Mouse (Mus musculus): ENCODE results near the gene Hoxc9. TPM values are rescaled to one million over a fixed set of nuclear protein-coding genes. Genes with fewer than 3 reads are reported as not detected.

Hoxc9 gene
- total RNA-seq, 2 experiments from 2014 or later = 6.8 to 7.4 TPM

- DNase-seq (ENCODE audit: low spot score) = no peak
These were observed 42.4 kb downstream of the Hoxc9 start, which contains the start of gene Hoxc4 for GRCm38 (mm10) chr15:103018636-103019035. Hoxc4 (plus strand) TSS chr15:103018934.

DNA sequence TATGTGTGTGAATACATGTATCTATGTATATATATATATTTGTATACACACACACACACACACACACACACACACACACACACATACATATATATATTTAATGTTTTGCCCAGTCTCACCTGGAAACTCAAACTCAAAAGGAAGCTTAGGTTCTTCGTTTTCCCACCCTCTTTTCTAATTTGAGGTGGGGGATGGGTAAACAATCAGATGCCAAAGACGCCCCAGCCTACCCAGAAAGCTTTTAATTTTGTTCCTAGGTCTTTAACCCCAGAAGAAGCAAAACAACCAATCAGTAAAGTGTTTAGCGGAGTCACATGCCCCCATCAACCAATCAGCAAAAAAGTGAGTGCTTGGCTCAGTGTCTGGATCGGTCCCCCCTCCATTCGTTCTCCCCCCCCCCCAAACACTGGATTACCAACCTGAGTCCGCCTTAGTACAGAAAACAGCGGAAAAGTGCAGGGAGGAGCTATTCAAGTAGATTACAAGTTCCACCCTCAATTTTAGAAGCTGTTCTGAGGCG lies 44.7 kb downstream of the Hoxc9 start:
- DNase-seq (ENCODE audit: low spot score) = no peak

GRCm38 (mm10) chr15:103021544-103021943 lies 45.3 kb downstream of the Hoxc9 start:
- DNase-seq (ENCODE audit: low spot score) = no peak

GRCm38 (mm10) chr15:103024131-103024530 lies 47.9 kb downstream of the Hoxc9 start:
- DNase-seq (ENCODE audit: low spot score) = no peak

DNA sequence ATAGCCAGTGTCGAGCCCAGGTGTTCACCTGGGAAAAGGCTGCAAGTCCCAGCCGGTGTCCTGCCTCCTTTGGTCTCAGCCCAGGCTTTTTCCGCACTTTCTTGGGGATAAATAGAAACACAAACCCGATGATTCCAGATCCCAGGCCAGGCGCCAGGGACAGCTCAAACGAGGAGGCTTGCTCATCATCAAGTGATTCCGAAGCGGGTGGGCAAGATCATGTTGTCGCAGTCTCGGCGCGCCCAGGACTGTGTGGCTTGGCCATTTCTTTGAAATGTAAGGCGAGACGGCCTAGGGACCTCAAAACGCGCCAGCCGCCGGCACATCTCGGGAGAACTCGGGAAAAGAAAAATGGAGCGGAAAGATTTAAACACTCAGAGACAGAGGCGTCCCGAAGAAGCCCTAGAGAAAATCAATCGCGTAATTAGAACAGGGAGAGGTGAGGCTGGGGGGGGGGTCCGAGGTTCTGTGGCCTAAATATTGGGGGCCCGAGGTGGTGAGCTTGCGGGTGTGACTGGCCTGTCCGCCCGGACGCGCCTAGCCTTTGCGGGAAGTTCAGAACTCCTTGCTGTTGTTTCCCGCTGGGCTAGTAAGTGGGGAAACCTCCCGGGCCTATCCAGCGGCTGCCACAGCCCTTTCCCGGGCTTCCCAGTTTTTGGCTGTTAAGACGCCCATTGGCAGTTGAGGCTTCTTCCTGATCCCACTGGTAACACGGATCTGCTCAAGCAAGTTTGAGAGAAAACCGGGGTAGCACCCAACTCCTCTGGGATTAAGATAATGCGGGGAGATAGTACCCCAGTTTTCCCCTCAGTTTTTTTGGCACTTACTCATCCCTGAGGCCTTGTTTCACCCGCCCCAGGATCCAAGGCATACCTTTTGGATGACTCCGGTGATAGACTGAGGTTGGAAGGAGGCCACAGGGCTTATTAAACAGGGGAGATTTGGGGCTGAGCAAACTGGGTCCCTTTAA lies 51.3 kb downstream of the Hoxc9 start:
- peak; percentile 80 for DNase-seq (ENCODE audit: low spot score)

DNA sequence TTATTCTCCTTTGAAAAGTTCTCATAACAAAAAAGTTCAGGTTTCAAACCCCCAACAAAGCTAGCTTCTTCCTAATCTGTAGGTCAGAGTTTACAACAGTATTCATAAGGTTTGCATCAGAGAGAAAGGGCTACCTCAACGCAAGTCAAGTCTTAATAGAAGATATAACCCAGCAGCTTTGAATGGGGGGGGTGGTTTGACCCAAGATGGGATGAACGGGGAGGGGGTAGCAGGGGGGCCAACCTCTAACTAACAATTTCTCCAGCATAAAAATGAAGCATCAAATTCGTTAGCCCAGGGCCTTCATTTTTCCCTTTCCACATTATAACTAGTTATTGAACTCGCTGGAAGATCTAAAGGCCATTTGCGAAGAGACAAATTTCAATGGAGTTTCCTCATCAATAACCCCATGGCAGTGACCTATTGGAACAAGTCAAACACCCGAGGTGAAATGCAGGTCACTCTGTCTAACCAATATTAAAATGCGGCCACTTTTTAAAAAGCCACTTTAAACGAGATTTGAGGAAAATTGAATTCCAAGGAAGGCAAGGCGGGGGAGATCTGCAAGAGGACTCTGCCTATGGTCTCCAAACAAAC lies 52.8 kb downstream of the Hoxc9 start:
- DNase-seq (ENCODE audit: low spot score) = no peak

DNA sequence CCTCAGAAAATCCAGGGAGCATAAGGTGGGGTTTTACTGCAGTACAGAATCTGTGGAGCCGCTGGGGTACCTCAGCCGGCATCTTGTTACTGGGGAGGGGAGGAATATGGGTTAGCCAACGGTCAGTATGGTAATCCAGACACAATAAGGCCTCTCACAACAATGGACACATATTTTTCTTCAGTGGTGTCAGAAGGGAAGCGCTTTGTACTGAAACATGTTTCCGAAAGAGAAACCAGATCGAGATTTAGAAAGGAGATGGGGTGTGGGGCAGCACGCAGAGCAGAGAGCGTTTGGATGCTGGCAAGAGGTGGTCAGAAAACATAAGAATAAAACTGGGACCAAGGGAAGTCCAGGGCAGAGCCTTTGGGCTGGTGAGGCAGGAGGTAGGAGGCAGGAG lies 53.9 kb downstream of the Hoxc9 start:
- DNase-seq (ENCODE audit: low spot score) = no peak

DNA sequence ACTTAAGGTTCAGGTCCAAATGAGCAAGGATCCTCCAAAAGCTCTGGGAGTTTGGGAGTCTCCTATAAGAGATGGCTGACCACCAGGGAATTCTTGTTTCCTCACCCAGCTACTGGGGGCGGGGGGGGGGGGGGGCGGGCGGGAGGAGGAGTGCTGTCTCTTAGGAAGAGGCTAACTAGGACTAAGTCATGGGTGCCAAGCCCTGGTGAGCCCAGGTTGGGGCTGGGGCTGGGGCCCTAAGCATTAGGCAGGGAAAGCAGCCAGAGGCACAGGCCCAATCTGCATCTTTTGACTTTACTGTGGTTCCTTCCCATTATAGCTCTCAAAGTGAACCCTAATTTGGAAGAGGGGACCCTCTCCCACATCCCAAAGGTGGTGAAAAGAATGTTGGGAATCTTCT lies 55.9 kb downstream of the Hoxc9 start:
- DNase-seq (ENCODE audit: low spot score) = no peak

DNA sequence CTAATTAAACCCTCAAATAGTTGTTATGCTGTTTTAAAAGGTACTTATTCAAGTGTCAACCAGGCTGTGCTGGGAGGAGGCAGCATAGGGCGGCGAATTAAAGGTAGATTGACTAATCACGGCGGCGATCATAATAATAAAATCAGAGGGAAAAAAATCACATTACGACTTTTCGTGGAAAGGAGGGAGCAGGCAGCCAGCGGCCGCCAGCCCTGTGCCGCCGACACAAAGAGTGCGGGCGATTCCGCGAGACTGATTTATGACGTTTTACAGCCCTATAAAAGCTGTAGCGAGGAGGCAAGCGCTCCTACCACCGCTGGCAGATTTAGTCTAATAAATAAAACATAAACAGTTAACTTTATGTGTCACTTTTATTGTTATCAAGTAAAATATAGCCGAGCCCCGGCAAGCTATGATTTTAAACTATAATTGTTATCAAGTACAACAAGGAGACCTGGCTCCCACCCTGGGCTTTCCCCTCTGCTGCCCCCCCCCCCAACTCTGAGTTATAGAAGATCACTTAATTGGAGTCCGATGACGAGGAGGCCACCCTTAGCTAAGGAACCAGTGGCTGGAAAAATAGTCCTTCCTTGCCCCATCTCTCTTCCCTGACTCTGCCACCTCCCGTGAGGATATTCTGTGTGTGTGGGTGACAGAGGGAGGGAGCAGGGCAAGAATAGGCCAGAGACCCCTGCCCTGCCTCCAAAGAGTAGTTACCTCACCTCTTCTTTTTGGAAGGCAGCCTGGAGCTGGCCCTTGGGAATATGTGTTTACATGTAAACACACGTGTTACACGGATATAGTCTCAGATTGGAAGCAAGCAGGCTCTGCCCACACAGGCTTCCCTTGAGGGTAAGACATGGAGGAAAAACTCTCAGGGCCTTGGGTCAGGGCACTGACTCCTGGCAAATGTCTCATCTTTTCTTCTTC lies 56.7 kb downstream of the Hoxc9 start:
- DNase-seq (ENCODE audit: low spot score) = no peak

DNA sequence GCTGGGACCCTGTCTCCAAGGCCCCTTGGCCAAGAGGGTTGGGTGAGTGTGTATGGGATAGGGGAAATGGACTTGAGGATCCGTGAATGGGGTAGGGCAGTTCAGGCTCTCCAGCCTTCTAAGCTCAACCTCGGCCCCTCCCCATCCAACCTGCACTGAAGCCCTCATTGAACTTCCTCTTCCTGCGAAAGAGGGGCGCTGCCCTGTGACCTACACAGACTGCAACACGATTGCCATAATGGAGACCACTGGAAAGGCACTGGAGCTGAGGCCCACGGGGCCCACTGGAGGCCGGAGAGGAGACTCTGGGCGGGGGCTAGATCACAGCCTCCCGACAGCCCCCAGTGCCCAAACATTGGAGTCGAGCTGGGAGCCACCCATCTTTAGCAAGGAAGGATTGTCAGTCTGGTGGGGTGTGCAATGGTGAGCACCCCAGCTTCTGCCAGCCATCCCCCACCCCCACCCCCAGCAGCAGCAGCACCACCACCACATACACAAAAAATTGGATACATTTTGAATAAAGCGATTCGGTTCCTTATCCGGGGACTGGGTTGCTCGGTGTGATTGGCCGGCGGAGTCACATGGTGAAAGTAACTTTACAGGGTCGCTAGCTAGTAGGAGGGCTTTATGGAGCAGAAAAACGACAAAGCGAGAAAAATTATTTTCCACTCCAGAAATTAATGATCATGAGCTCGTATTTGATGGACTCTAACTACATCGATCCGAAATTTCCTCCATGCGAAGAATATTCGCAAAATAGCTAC lies 58.0 kb downstream of the Hoxc9 start:
- no peak for DNase-seq (ENCODE audit: low spot score)

Small RNAs within 50 kb of the gene (microRNA-seq; reads per million reads assigned to microRNA genes)
- gene Mir196a-2 (5,121 reads per million, percentile 91 among the genes with 10 or more reads in this experiment), gene Mir615 (1,572 reads per million, percentile 87 among the genes with 10 or more reads in this experiment)

Other genes starting within 250 kb of the Hoxc9 start
- not detected for gene Hoxc13, start 55.3 kb upstream of the Hoxc9 start, total RNA-seq (2021)
- gene Hoxc12, start 39.7 kb upstream of the Hoxc9 start, total RNA-seq (2021) = not detected
- gene Hoxc11, start 22.0 kb upstream of the Hoxc9 start, total RNA-seq (2021) = 1 to 10 TPM; 6.7 to 8.3 TPM
- 10 to 100 TPM; 78.5 to 88.0 TPM for gene Hoxc10, start 9.6 kb upstream of the Hoxc9 start, total RNA-seq (2021)
- 1 to 10 TPM; 1.5 to 2.1 TPM for gene Hoxc5, start 9.0 kb upstream of the Hoxc9 start, total RNA-seq (2021)
- gene Hoxc8, start 14.2 kb downstream of the Hoxc9 start, total RNA-seq (2021) = 1 to 10 TPM; 1.3 to 1.9 TPM
- gene Hoxc6, start 21.8 kb downstream of the Hoxc9 start, total RNA-seq (2021) = 1 to 10 TPM; 5.3 to 5.8 TPM
- gene Hoxc4, start 42.5 kb downstream of the Hoxc9 start, total RNA-seq (2021) = 1 to 10 TPM; 3.8 to 5.3 TPM
- 10 to 100 TPM in 1 of 2 experiments, 1 to 10 TPM in 1; 9.4 to 11.3 TPM for gene Smug1, start 190.7 kb downstream of the Hoxc9 start, total RNA-seq (2021)